Mouse (Mus musculus) heart, adult 8-10 months (tissue): ENCODE data around the gene Isg20. TPM values are rescaled to one million over a fixed set of nuclear protein-coding genes. Genes with fewer than 3 reads are reported as not detected.

Experiments used
- DNase-seq: peaks from one replicate; pipeline ENCODE4 v3.0.0; 2022; ENCODE audit warnings: low spot score
- total RNA-seq, 4 experiments: library from RNA; stranded (reverse); gene quantifications; 2 replicates each; pipeline ENCODE4 v1.2.4; 2022

The Isg20 gene
- 1 to 10 TPM; 1.8 to 7.5 (median 5.4) TPM for total RNA-seq

DNA sequence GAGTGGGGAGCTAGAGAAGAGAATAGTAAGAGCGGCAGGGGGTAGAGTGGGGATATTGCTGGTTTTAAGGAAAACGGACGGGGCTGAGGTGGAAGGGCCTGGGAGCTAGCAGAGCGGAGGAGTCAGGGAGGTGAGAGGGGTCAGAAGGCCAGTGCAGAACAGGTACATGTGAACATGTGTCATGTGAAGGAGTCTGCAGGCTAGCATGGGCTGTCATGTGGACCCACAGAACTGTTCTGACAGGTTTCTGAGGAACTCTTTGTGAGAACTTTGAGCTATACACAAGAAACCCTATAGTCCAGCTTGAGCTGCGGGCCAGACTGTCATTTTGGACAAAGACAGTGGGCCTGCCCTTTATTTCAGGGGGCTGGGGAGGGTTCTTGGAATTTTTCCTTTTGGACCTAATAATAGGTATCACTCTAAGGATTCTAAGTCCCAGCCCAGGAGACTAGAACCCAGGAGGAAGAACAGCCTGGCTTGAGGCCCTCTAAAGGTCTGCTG lies at the start of gene Isg20:
Gene Isg20 (plus strand): TSS at position 451 of the 501 bp plus-strand sequence.
- no peak for DNase-seq

DNA sequence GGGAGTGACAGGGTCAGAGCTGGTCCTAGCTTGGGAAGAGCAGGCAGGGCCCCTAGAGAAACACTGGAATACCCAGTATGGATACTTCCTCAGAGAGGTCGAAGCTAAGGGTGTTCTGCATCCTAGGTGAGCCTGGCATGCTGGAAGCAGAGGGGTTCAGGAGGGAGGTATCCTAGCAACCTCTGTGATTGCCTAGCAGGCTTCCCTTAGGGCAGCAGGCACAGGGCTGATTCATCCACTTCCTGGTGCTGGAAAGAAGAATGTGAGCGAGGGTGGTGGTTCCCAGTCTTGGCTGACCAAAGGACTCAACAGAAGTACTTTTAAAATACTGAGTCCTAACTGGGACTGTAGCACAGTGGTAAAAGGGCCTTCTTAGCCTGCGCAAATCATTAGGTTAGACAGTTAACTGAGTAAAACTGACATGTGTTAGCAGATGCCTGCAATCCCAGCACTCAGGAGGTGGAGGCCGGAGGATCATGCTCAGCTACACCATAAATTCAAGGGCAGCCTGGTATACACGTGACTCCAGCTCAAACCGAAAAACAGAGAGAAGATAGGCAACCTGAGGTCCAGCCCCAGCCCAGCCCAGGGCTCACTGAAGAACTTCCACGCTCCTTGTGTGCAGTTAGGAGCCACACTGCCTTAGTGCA lies 49.3 kb upstream of the Isg20 start:
- DNase-seq: no peak

DNA sequence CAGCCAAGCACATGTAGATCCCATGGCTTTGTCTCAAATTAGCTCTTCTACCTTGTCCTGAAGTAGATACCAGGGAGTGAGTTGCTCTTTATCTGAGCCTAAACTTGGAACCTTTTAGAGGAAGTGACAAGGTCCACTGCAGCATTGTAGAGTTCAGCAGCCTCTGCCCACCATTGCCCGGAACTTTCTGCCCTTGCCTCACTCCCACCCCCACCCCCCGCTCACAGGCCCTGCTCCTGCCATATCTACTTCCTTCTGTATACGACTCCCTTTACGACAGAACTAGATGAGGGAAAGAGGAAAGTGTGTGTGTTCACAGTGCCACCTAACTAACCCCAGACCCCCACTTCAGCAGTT lies 48.8 kb upstream of the Isg20 start:
- no peak for DNase-seq

DNA sequence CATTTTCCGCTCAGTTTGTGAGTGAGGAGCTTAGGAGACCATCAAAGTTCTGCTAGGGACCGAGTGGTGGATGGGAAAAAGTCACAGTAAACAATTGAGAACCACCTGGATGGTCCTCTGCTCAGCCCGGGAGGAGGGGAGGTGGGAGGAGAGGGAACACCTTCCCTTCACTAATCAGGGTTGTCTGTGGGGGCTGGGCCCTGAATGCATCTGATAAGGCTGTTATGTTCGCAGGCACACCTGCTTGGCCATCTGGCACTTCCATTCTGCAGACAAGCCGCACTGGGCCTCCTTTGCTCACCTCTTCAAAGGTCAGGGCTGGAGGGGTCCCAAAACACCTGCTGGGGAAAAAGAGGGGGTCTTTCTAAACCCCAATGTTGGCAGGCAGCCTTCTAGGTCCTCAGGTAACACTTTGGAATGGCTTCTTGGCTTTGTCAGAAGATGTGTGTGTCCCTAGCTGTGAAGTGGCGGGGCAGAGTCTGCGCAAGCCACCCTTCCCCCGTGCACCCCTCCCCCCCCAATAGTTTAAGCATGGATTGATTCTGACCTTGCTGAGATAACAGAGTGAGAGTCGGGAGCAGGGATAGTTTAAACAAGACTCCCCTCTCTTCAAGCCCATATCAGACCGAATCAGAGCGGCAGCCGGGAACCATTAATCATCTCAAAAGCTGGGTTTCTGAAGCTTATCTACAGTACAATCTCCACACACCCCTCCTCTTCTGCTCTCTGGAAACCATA lies 47.8 kb upstream of the Isg20 start:
- DNase-seq: no peak

DNA sequence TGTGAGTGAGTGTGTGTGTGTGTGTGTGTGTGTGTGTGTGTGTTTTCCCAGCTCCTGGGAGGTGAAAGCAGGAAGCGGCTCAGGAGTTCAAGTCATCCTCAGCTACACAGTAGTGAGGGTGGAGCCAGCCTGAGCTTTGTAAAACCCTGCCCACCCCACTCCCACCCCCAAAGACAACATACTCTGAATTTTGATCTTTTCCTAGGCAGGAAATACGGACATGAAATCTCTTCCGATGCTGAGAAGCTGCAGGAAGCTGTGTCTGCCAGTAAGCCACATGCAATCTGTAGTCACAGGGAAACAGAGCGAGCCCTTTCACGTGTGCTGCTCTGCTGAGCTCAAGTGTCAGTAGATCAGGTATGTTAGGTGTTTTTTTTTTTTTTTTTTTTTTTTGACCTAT lies 44.5 kb upstream of the Isg20 start:
- no peak for DNase-seq

DNA sequence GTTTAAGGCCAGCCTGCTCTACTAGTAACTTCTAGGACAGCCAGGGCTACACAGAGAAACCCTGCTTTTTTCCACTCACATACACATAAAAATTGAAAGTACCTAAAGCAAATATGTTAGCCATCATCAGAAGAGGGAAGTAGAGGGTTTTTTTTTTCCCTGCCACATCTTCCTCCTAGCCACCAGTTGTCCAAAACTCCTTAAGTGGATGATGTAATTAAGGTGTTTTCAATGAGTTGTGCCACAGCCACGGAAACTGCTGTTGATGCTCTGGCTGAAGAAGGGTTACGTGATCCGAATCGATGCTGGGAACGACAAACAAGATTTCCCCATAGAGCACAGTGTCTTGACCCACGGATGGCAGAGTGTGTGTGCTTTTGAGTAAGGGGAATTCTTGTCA lies 40.9 kb upstream of the Isg20 start:
- no peak for DNase-seq

DNA sequence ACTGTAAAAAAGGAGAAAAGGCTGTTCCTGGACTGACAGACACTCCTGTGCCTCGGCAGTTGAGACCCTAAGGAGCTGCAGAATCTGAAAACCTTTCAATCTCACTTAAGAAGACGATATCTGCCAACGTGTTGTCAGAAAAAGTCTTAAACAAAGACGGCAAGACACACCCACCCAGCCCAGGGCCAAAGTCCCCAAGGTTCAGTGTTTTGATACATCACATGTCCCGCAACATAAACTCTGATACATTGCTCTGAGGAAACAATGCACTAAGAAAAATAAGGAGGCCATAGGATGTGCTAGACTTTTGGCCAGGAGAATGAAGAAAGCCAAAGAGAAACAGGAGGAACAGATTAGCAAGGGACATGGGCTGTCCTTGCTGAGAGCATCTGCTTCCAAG lies 40.4 kb upstream of the Isg20 start:
- no peak for DNase-seq

DNA sequence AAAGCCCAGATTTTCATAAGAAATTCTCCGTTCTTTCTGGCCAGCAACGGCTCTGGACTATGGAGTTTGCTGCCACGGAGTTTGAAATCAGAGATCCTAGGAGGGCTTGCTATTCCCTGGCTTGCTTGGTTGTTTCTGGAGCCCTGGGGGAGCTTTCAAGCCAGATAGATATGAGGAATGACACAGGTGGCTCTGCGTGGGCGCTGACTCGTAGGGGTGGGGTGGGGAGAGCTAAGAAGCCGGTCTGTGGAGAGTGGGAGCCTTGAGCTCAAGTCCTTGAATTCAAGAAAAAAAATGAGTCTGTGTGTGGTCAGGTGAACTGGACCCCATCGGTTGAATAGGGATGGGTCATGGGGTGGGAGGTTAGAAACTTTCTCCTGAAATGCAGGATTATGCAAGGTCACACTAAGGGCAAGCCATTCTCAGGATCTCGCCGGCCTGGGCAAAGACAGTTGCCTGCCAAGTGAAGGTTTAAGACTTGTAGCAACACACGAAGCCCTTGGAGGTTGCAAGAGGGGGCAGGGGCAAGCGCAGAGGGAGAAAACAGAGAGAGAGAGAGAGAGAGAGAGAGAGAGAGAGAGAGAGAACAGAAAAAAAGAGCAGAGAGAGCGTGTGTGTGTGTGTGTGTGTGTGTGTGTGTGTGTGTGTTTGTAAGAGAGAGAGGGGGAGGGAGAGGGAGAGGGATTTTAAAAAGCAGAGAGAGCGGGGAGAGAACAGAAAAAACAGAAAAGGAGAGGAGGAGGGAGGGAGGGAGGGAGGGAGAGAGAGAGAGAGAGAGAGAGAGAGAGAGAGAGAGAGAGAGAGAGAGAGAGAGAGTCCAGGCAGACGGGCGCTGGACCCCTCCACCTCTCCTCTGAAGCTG lies 31.4 kb upstream of the Isg20 start:
- DNase-seq: no peak

DNA sequence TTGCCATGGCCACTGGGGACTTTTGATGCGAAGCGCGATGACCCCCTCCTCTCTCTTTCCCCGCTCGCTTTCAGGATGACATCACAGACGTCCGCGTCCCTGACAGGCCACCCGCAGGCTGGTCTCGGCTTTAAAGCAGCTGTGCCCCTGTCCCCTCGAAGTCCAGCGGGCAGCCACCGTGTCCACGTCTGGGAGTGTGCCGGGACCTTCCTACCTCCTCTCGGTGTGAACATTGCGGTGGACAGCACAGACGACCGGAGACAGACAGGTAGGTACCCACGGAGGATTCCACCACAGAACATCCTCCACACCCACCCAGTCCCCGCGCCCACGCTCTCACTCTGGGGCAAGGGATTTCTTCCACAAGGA lies 30.8 kb upstream of the Isg20 start:
- DNase-seq: no peak

DNA sequence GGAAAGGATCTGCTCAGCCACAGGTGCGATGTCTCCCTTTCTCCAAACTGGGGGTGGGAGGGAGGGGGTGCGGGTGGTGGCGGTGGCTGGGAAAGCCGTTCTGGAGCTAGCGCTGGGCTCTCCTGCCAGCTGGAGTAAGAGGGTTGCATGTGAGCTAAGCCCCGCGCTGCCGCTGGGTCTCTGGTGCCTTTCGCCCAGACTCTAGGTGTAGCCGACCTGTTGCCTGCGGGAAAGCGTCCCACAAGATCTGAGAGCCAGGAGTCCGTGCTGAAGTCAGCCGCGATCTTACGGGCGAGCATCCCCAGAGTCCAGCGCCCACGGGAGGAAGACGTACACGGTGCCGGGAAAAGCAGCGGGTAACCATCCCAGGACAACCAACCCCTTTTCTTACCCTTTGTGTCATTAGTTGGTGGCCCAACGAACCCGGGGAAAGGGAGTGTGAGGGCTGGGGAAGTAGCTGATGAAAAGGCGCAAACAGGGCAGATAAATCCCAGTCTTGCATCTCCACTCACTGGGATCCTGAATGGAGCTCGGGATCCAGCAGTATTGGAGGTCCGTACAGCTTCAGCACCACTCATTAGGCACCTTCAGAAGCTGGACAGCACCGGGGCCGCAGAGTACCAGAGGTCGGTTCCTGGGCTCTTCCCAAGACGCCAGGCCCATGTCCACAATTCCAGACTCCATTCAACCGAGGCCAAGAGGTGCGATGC lies 30.1 kb upstream of the Isg20 start:
- DNase-seq: no peak

DNA sequence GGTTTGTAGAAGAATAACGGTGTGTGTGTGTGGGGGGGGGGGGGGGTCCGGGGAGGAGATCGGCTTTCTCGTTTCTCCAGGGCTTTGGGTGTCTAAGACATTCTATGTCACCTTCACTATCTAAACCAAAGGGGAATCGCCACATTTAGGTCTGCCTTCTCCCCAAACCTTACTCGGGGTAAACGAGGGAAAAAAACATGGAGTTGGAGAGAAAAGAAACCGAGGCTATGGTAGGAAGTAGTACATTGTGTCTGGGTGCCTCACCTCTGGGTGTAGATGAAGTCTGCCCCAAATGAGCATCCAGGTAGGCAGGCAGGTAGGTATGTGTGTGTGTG lies 29.5 kb upstream of the Isg20 start:
- DNase-seq: no peak

DNA sequence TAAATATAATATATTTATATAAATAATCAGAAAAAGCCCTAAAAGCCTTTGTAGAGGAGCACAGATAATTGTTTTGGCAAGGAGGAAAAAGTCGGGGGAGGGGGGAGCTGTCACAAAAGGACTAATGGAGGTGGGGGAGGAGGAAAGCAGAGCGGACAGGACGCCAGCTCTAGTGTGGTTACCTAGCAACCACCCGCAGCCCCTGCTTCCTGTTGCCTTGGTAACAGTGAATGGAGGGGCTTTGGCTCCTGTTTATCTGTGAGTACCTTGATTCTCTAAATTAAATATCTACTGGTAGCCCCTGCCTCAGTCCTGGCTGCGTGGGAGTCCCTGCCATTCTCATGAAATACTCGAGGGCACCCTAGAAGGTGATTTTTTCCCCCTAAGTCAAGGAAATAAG lies 29.1 kb upstream of the Isg20 start:
- DNase-seq: no peak

DNA sequence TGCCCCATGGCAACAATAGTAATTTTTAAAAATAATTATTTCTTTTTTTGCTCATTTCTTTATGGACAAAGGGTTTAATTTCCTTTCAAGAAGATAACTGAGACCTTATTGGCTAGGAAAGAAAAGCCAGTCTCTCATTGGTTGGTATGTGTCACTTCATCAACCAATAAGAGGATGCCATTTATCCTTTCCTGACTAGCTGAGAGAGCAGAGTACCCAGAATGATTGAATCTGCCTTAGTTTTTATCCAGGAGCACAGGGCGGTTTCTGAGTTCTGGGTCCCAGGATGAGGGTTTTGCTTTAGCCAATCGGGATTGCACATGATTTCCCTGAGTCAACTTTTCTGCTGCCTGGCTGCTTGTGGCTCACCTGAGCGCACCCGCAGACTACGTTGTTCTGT lies 27.8 kb upstream of the Isg20 start:
- DNase-seq: no peak

DNA sequence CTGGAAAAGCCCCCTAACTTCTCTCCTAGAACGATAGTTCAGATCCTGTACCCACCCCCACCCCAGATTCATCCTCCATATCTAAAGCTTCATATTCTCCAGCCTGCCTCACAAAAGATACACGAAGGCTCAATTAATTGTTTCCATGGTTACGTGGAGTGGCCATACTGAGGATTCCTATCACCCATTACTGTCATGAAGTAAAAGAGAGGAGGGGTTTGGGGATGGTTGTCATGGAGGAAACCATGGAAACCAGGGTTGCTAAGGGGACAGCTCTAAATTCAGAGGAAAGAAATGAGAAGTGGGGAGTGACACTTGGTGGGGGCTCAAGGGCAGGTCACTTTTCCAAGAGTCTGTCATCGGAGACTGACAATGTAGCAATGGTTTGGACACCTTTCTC lies 26.7 kb upstream of the Isg20 start:
- DNase-seq: no peak

DNA sequence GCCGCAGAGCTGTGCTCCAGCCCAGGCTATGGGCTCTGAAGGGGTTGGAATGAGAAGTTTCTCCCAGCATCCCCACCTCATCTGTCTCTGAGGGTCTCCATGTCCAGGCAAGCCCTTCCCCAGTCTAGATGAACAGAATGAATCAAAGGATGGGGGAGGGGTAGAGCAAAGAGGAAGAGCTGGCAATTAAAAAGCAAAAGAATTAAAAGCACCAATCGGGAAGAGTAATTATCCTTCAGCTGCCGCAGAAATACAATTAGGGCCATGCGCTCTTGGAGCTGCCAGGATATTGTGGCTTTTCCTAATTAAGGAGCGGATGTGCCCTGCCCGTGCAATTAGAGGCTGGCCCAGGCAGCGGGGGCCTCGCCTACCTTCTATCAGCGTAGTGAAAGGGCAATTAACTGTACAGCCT lies 25.8 kb upstream of the Isg20 start:
- DNase-seq: no peak

DNA sequence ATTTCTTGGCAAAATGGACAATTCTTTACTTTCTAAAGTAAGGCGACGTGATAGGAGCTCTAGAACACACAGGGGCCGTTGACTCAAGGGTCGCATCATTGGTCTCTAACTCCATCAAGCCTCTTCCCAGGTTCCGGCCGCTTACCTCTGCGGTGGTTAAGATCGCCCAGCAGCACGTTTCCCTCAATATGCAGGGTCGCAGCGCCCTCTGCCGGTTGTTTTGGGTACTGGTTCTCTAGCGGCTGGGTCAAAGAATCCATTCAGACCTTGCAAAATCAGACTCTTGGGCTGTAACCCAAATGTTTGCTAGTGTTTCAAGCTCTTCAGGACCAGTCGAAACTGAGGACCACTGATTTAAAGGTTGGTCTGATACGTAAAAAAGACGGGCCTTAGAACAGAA lies 22.6 kb upstream of the Isg20 start:
- peak; percentile 74 for DNase-seq

DNA sequence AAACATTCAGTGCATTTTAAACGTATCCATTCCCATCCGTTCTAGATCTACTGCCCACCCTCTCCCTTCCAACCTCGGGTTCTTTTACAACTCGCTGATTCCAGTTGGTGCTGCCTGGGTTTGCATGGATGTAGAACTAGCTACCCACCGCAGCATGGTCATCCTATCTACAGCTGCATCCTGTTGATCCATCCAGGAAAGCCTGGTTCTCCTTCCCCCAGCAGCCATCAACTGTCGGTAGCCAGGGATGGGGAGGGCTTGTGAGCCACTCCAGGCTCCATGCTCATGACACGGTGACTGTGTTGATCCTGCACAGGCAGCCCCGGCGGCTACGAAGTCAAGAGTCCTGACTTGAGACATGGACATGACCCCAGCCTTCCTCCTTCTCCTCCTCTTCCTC lies 19.3 kb upstream of the Isg20 start:
- no peak for DNase-seq

DNA sequence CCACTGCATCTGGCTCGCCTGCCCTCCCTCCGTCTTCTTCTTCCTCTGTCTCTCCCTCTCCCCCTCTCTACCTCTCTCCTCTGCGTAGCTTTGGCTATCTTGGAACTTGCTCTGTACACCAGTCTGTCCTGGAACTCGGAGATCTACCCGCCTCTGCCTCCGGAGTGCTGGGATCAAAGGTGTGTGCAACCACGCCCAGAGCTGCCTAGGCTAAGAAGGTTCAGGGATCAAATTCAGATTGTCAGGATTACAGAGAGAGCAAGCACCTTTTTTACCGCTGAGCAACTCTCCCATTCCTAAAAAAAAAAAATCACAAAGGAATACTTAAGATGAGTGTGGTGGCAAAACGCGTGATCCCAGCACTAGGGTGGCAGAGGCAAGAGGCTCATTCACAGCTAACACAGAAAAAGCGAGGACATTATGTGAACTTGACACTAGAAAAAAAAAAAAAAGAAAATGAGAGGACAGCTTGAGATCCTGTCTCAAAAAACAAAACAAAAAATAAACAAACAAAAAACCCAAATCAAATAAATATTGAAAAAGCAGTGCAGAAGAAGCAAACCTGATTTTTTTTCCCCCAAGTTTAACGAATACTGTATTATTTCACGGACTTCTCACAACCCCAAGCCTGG lies 18.1 kb upstream of the Isg20 start:
- DNase-seq: no peak

DNA sequence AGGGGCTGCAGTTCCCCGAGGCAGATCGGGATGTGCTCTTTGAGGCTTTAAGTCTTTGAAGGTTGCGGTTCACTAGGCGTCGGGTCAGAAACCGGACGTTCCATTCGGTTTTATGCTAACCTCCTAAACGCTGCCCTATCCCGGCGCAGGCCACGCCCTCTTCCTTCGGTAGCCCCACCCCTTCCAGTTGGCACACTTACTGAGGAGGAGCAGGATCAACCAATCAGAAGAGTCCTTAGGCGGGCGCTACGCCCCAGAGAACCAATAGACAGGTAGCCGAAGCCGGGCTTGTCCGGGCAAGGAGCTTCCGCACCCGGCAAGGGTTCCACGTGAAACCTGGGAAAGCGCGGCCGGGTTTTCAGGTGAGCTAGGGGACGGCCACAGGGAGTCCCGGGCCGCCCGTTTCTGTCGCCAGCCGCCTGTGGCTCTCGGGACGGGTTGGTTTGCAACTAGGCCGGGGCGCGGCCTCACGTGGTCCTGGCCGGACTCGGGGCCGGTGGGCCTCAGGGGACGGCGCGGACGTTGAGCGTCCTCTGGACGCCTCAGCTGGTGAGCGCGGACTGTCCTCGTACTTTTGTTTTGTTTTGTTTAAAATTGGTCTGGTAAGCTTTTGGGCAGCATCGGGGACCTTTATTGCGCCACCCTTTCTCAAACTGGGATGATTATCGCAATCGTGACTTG lies 17.4 kb upstream of the Isg20 start, which contains the start of gene Aen:
Gene Aen (plus strand): TSS at position 202 of the 681 bp plus-strand sequence.
- peak; percentile 99 for DNase-seq

DNA sequence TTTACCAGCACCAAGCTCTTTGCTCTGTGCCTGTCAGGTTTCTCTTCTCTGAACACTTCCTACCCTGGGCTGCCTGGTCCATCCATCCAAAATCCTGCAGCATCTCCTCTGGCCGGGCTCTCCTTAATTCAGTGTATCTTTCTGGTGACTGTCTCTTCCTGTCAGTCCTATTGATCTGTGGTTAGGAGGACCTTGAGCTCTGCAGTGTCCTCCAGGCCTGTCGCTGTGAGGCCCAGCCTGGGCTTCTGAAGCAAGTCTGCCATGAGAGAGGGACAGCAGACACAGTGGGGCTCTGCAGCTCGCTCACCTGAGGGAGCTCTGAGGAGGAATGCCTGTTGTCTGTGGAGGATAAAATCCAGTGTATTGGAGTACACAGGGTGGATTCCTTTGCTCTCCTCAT lies 15.7 kb upstream of the Isg20 start:
- DNase-seq: no peak
